Mouse (Mus musculus) hindbrain, embryonic 10.5 days (tissue): Measurements from ENCODE around the gene Robo3. TPM values are rescaled to one million over a fixed set of nuclear protein-coding genes. Genes with fewer than 3 reads are reported as not detected.
A peak's percentile ranks its signal among the peaks of the same experiment; 100 is the strongest.

Experiments
- DNase-seq: peaks from one replicate; pipeline ENCODE4 v3.0.0-alpha.2; 2017; ENCODE audit warnings: low spot score
- H3K27ac ChIP-seq: fragments of 300-500 bp; sonication (generic); 2 replicates; pipeline ENCODE4 v1.5.1; 2016; ENCODE audit warnings: mild to moderate bottlenecking, moderate library complexity
- H3K27me3 ChIP-seq: fragments of 300-500 bp; sonication (generic); 2 replicates; pipeline ENCODE4 v1.6.1; 2016; ENCODE audit warnings: mild to moderate bottlenecking; ENCODE audit not compliant: poor library complexity, insufficient read depth, severe bottlenecking
- H3K36me3 ChIP-seq: fragments of 300-500 bp; sonication (generic); 2 replicates; pipeline ENCODE4 v1.6.1; 2016; ENCODE audit warnings: mild to moderate bottlenecking, moderate library complexity
- H3K4me1 ChIP-seq: fragments of 300-500 bp; sonication (generic); replicated peaks from 2 replicates; pipeline ENCODE4 v1.6.1; 2016; ENCODE audit warnings: mild to moderate bottlenecking
- H3K4me3 ChIP-seq: fragments of 300-500 bp; sonication (generic); 2 replicates; pipeline ENCODE4 v1.5.1; 2016; ENCODE audit warnings: mild to moderate bottlenecking, moderate library complexity
- H3K9me3 ChIP-seq: fragments of 300-500 bp; sonication (generic); 2 replicates; pipeline ENCODE4 v1.6.1; 2016; ENCODE audit warnings: mild to moderate bottlenecking, moderate library complexity
- WGBS: fragments of 180-500 bp; shearing (Covaris S2); methylation state at CpG from one replicate; pipeline ENCODE4 v1.1.7; 2016; 5-methylcytosine and 5-hydroxymethylcytosine counted together
- polyA plus RNA-seq: library from polyadenylated mRNA; unstranded; fragments of >200 nt; fragmentation: Nextera tagmentation; extraction: Ambion mirVana; gene quantifications from 2 replicates; pipeline ENCODE4 v1.2.1, GENCODE M21; 2016

Gene Robo3
- polyA plus RNA-seq, 1 experiment from 2014 or later, result 148 TPM

GRCm38 (mm10) chr9:37418791-37419190 lies 14.3 kb downstream of the Robo3 start:
- Histone ChIP-seq H3K36me3 (no peaks in the 10 kb centered on the region), H3K4me1 (peaks cover 12% of the 10 kb centered on the region), H3K27me3 (peaks cover 69% of the 10 kb centered on the region), H3K9me3 (no peaks in the 10 kb centered on the region), H3K4me3 (no peak overlapping the region), H3K27ac (no peak overlapping the region)
- DNase-seq, result no peak
- 85% methylated on average over 4 of the region's 4 CpGs for WGBS

GRCm38 (mm10) chr9:37414666-37415065 lies 18.4 kb downstream of the Robo3 start:
- WGBS, result 80% methylated on average over 3 of the region's 3 CpGs
- Histone ChIP-seq H3K9me3 (no peaks in the 10 kb centered on the region), H3K27me3 (peaks cover 30% of the 10 kb centered on the region), H3K27ac (no peak overlapping the region), H3K4me3 (no peak overlapping the region), H3K36me3 (no peaks in the 10 kb centered on the region), H3K4me1 (no peaks in the 10 kb centered on the region)
- DNase-seq, result no peak

- peaks cover 22% of the 10 kb centered on the region for H3K27me3 ChIP-seq
- no peaks in the 10 kb centered on the region for H3K36me3 ChIP-seq
- no peak overlapping the region for H3K27ac ChIP-seq
- WGBS, result 65% methylated on average over 3 of the region's 3 CpGs
- peaks cover 5% of the 10 kb centered on the region for H3K4me1 ChIP-seq
- no peak overlapping the region for H3K4me3 ChIP-seq
- no peak for DNase-seq
- H3K9me3 ChIP-seq, result no peaks in the 10 kb centered on the region
Observed at GRCm38 (mm10) chr9:37412989-37413388, 20.1 kb downstream of the Robo3 start.

- Histone ChIP-seq H3K27me3 (peaks cover 25% of the 10 kb centered on the region), H3K9me3 (no peaks in the 10 kb centered on the region), H3K27ac (no peak overlapping the region), H3K4me1 (peaks cover 9% of the 10 kb centered on the region), H3K36me3 (no peaks in the 10 kb centered on the region), H3K4me3 (no peak overlapping the region)
- WGBS, result 82% methylated on average over 8 of the region's 8 CpGs
- DNase-seq, result no peak
Observed at GRCm38 (mm10) chr9:37409698-37410445, 23.2 kb downstream of the Robo3 start.

- WGBS, result 14% methylated on average over 19 of the region's 19 CpGs
- DNase-seq, result peak; percentile 30
- Histone ChIP-seq H3K27me3 (peaks cover 36% of the 10 kb centered on the region), H3K4me1 (peaks cover 9% of the 10 kb centered on the region), H3K9me3 (no peaks in the 10 kb centered on the region), H3K27ac (no peak overlapping the region), H3K36me3 (no peaks in the 10 kb centered on the region), H3K4me3 (peak overlapping the region; percentile 31)
Observed at GRCm38 (mm10) chr9:37407850-37408502, 25.1 kb downstream of the Robo3 start.

GRCm38 (mm10) chr9:37406372-37406771 lies 26.7 kb downstream of the Robo3 start:
- Histone ChIP-seq H3K27ac (no peak overlapping the region), H3K36me3 (no peaks in the 10 kb centered on the region), H3K4me1 (peaks cover 13% of the 10 kb centered on the region), H3K4me3 (no peak overlapping the region), H3K27me3 (peaks cover 45% of the 10 kb centered on the region), H3K9me3 (no peaks in the 10 kb centered on the region)
- WGBS, result 3% methylated on average over 1 of the region's 1 CpGs
- DNase-seq, result no peak

- WGBS, result 87% methylated on average over 7 of the region's 7 CpGs
- DNase-seq, result no peak
- H3K27ac ChIP-seq, result no peak overlapping the region
- H3K4me3 ChIP-seq, result no peak overlapping the region
- no peaks in the 10 kb centered on the region for H3K9me3 ChIP-seq
- no peaks in the 10 kb centered on the region for H3K36me3 ChIP-seq
- H3K27me3 ChIP-seq, result peaks cover 37% of the 10 kb centered on the region
- H3K4me1 ChIP-seq, result peaks cover 8% of the 10 kb centered on the region
Observed at GRCm38 (mm10) chr9:37403011-37403410, 30.0 kb downstream of the Robo3 start.

GRCm38 (mm10) chr9:37402501-37402900 lies 30.5 kb downstream of the Robo3 start:
- Histone ChIP-seq H3K4me1 (peaks cover 4% of the 10 kb centered on the region; the same call in 1 of the 2 replicates), H3K27ac (peak overlapping the region; percentile 53; the same call in 1 of the 2 replicates), H3K36me3 (no peaks in the 10 kb centered on the region), H3K4me3 (0 out of 2 replicates have a peak overlapping the region, but pooled peaks have one; percentile 5), H3K9me3 (no peaks in the 10 kb centered on the region), H3K27me3 (peaks cover 32% of the 10 kb centered on the region)
- no peak for DNase-seq
- WGBS, result 92% methylated on average over 7 of the region's 7 CpGs

GRCm38 (mm10) chr9:37401802-37402201 lies 31.2 kb downstream of the Robo3 start, which contains the start of gene Robo4:
Gene Robo4 (plus strand): TSS chr9:37401897.
- H3K27me3 ChIP-seq, result peaks cover 25% of the 10 kb centered on the region
- WGBS, result 16% methylated on average over 7 of the region's 7 CpGs
- DNase-seq, result no peak
- peaks cover 4% of the 10 kb centered on the region; the same call in 1 of the 2 replicates for H3K4me1 ChIP-seq
- H3K27ac ChIP-seq, result peak within 1 kb of the TSS; percentile 53; the same call in 1 of the 2 replicates
- H3K9me3 ChIP-seq, result no peaks in the 10 kb centered on the region
- H3K4me3 ChIP-seq, result 0 out of 2 replicates have a peak within 1 kb of the TSS, but pooled peaks have one; percentile 5
- no peaks in the 10 kb centered on the region for H3K36me3 ChIP-seq

GRCm38 (mm10) chr9:37400585-37400984 lies 32.5 kb downstream of the Robo3 start:
- 63% methylated on average over 2 of the region's 2 CpGs for WGBS
- Histone ChIP-seq H3K9me3 (no peaks in the 10 kb centered on the region), H3K27ac (no peak overlapping the region), H3K36me3 (no peaks in the 10 kb centered on the region), H3K4me3 (no peak overlapping the region), H3K27me3 (peaks cover 22% of the 10 kb centered on the region), H3K4me1 (peaks cover 4% of the 10 kb centered on the region; the same call in 1 of the 2 replicates)
- DNase-seq, result no peak

- Histone ChIP-seq H3K9me3 (no peaks in the 10 kb centered on the region), H3K4me3 (no peak overlapping the region), H3K36me3 (no peaks in the 10 kb centered on the region), H3K4me1 (0 out of 2 replicates have a peak, but pooled peaks cover 5% of the 10 kb centered on the region), H3K27ac (no peak overlapping the region), H3K27me3 (no peaks in the 10 kb centered on the region)
- no peak for DNase-seq
- WGBS, result 87% methylated on average over 8 of the region's 8 CpGs
Observed at GRCm38 (mm10) chr9:37393482-37394131, 39.4 kb downstream of the Robo3 start.

GRCm38 (mm10) chr9:37392071-37392470 lies 41.0 kb downstream of the Robo3 start:
- 0 out of 2 replicates have a peak, but pooled peaks cover 5% of the 10 kb centered on the region for H3K4me1 ChIP-seq
- H3K27me3 ChIP-seq, result peaks cover 3% of the 10 kb centered on the region; the same call in 1 of the 2 replicates
- H3K9me3 ChIP-seq, result no peaks in the 10 kb centered on the region
- no peak overlapping the region for H3K27ac ChIP-seq
- H3K4me3 ChIP-seq, result no peak overlapping the region
- H3K36me3 ChIP-seq, result no peaks in the 10 kb centered on the region
- DNase-seq, result no peak
- 63% methylated on average over 2 of the region's 2 CpGs for WGBS
